Mouse (Mus musculus): Measurements from ENCODE around the gene Daw1.

The Daw1 gene

DNA sequence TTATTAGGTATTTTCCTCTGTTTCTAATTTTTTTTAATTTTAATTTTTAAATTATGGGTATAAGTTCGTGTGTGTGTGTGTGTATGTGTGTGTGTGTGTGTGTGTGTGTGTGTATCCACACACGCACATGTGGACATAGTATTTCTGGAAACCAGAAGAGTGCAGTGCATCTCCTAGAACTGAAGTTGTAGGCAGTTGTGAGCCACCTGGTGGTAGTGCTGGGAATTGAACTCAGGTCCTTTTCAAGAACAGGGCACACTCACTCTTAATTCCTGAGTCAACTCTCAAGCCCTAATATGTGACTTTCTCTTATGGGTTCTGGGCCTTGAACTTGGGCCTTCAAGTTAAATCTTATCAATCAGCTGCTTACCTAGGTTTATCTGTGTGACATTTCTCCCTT is 27.6 kb downstream of the Daw1 start:
- no peak for DNase-seq (ENCODE audit: low read depth, low spot score)

DNA sequence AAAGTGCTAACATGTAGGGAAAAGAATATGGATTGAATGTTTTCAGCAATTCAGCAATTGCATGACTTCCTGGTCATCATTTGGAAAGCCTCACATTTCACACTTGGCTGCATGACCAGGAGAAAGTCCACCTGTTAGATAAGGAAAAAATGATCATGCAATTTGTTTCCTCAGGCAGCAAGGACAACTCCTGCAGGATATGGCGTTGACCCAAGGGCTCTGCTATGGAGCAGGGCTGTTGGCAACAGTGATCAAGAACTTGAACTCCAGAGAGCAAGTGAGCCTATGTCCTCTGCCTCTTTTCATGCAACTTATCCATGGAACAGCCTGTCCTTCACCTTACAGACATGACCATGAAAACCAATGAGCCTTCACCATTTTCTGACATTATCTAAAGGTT is 50.4 kb downstream of the Daw1 start:
- DNase-seq (ENCODE audit: low read depth, low spot score), result no peak

DNA sequence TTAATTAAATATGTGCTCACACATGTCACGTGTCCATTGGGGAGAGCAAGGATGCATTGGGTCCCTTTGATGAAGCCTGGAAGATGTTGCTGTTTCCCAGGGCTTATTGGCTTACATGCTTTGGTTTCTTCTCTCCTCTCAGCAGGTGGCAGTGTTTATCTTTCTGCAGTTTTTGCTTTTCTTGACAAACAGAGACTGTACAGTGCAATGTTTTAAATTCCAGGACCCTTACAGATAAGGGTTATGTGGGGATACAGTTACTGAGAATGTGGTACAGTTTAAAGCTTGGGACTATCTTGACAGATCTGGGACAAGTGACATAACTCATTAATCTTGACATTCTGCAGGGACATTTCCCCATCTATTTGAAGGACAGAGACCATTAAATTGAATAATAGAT is 58.7 kb downstream of the Daw1 start:
- DNase-seq (ENCODE audit: low read depth, low spot score), result peak; percentile 15

DNA sequence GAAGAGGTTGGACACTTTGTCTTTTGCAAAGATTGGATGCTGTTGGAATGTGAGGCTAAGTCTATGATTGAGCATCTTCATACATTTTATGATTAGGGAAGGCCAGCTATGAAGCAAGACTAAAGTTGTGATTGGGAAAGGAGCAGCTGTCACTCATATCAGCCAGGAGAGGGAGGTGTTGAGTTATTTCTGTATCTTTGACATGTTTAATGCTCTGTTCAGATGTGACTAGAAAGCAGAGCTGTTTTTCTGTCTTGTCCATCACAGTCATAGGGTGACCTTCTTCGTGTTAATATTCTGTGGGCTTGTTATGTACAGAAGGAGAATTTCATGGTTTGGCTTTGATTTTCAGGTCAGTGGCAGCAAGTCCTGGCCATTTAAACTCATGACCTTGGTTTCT is 63.5 kb downstream of the Daw1 start:
- DNase-seq (ENCODE audit: low read depth, low spot score), result no peak

DNA sequence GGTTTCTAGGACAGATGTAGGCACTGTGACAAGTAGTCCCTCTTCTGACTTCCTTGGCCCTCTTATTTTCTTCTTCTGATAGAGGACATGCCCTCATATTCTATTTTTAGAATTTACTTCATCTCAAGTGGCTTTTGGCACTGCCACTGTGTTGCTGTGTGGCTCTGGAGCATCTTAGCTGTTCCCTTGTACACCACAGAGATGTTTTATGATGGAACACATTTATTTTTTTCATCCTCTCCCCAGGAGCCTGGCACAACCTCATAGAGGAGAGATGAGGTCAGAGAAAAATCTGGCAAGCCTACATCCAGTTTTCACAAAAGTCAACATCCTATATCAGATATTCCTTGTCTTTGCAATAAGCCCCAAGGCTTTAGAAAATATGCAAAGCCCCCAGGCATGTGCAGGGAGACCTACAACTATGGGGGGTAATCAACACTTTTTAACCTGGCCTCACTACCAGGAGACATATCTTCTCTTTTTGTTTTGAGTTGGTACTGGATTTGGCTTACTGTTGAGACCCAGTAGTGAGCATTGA is 64.9 kb downstream of the Daw1 start:
- no peak for DNase-seq (ENCODE audit: low read depth, low spot score)

DNA sequence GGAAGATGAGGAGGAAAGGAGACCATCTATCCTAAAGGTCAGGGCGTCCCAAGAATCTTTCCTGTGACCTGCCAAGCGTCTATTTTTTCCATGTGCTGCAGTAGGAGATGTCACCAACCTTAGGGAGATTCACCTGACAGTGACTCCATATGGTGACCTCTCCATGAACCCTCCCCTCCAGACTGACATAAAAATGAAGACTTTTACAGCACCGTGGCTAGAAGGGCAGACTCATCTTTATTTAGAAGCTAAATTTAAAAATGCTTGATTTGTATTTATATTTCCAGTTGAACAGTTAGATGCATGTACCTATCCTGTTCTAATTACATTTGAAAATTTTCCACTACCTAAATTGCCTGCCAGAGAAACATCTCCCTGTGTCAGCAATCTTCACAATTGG is 68.4 kb downstream of the Daw1 start:
- no peak for DNase-seq (ENCODE audit: low read depth, low spot score)

DNA sequence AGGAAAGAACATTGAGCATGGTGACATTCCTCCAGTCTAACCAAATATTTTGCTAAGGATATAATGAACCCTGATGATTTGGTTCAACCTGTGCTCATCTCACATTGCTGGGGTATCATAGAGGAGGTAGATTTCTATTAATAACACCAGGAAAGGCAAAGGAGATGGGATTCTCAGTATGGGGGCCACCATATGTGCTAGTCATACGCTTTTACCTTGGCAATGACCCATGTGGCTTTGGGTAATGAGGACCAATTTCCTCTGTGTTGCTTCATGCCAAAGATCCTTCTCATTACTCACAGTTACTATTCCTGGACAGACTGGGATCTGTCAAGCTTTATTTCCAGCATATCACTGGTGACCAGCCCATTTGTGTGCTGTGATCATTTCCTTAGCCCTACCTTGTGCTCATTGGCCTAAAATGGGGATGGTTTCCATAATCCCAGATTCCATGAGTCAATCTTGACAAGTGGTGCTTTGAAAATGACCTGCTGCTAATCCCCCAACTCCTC is 88.7 kb downstream of the Daw1 start:
- no peak for DNase-seq (ENCODE audit: low read depth, low spot score)

DNA sequence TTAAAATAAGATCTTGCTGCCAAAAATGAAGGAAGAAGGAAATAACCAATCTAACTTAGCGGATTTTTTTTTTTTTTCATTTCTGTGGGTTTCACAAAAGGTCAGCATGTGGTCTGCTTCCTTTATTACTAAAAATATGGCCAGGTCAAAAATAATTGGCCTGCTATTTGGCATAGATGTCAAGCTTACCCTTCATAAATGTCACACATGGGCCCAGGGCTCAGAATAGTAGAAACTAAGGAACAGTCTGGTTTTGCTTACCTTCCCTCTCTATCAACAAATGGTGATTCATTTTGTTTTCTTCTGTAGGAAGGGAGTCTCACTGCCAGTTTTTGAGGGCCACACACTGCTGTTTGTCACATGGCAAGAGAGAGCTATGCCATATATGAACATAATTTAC is 92.2 kb downstream of the Daw1 start:
- no peak for DNase-seq (ENCODE audit: low read depth, low spot score)

Data from telencephalon, adult 2 months (tissue).